Mouse (Mus musculus): Measurements from ENCODE around the gene Akip1. TPM values are rescaled to one million over a fixed set of nuclear protein-coding genes. Genes with fewer than 3 reads are reported as not detected.

Akip1 gene
- polyA plus RNA-seq, 1 experiment from 2014 or later: 39.3 TPM

DNA sequence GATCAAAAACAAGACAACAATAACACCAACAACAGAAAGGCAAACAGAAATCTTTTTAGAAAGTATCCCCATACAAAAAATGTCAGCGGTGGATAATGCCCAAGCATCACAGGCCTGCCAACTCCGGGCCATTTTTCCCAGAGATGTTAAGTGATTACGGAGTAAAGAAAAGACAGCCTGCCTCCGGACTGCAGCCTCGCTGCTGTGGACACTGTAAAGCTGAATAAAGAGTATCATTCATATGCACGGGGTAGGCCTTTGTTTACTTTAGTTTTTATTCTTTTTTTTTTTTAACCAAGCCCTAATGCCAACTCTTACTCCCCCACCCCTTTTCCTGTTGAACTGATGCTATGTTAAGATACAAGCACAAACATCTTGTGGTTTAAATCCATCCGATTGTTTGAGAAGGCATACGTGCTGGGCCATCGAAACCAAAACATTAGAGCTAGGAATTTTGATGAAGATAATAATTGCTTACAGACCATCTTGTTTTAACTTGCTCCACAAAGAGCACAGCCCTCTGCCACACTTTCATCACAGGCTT lies 16.8 kb upstream of the Akip1 start:
- no peak overlapping the region for H3K9ac ChIP-seq
- H3K27ac ChIP-seq: peak overlapping the region; percentile 60
- peaks cover 26% of the 10 kb centered on the region for H3K4me1 ChIP-seq
- H3K27me3 ChIP-seq: no peaks in the 10 kb centered on the region
- no peak overlapping the region for H3K4me3 ChIP-seq
- 13% methylated on average over 9 of the region's 9 CpGs for WGBS
- H3K36me3 ChIP-seq: no peaks in the 10 kb centered on the region
- ATAC-seq (ENCODE audit: borderline replicate concordance, extremely low read depth, low FRiP score, low TSS enrichment): no peak
- H3K4me2 ChIP-seq: 0 out of 2 replicates have a peak overlapping the region, but pooled peaks have one; percentile 16
- H3K9me3 ChIP-seq: no peaks in the 10 kb centered on the region

DNA sequence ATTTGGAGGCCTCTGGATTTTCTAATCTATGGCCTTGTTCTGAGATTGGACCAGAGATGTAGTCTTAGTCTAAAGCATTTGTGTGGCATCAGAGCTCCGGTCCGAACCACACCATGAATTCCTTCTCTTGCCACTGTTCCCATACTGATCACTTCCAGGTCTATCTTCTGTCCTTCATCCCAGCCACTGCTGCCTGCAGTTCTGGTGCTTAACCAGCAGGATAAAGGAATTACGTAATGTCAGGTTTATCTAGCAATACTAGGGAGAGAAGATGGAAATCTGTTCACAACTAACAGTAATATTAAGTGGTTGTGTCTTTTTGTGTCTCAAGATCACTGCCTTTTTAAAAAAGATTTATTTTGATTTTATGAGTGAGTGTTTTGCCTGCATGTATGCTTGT lies 13.4 kb upstream of the Akip1 start:
- Histone ChIP-seq H3K9me3 (no peaks in the 10 kb centered on the region), H3K27me3 (no peaks in the 10 kb centered on the region), H3K9ac (no peak overlapping the region), H3K27ac (no peak overlapping the region), H3K4me2 (no peak overlapping the region), H3K4me1 (peaks cover 26% of the 10 kb centered on the region), H3K4me3 (no peak overlapping the region), H3K36me3 (no peaks in the 10 kb centered on the region)
- no peak for ATAC-seq (ENCODE audit: borderline replicate concordance, extremely low read depth, low FRiP score, low TSS enrichment)
- 88% methylated on average over 3 of the region's 3 CpGs for WGBS

DNA sequence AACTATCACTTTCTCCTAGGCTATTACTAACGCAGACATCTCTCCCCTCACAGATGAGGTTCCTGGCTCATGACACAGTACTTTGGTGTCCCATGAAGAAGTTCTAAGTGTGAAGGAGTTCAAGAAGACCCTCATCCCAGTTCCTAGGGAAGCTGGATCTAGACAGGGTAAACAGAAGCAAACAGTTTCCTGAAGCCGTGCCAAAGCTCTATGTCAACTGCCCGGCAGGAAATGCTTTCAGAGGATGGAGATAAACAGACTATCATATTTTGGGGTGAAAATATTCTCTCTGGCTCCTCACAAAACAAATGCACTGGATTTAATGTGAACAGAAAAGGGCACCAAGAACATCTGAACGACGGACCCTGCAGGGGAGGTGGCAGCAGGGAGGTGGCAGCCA lies 12.5 kb upstream of the Akip1 start:
- no peak overlapping the region for H3K4me2 ChIP-seq
- WGBS: 37% methylated on average over 5 of the region's 5 CpGs
- no peak overlapping the region for H3K4me3 ChIP-seq
- H3K36me3 ChIP-seq: no peaks in the 10 kb centered on the region
- H3K9ac ChIP-seq: no peak overlapping the region
- no peaks in the 10 kb centered on the region for H3K9me3 ChIP-seq
- no peaks in the 10 kb centered on the region for H3K27me3 ChIP-seq
- peaks cover 25% of the 10 kb centered on the region for H3K4me1 ChIP-seq
- ATAC-seq (ENCODE audit: borderline replicate concordance, extremely low read depth, low FRiP score, low TSS enrichment): peak; percentile 17; the same call in 1 of the 2 replicates
- peak overlapping the region; percentile 70 for H3K27ac ChIP-seq

DNA sequence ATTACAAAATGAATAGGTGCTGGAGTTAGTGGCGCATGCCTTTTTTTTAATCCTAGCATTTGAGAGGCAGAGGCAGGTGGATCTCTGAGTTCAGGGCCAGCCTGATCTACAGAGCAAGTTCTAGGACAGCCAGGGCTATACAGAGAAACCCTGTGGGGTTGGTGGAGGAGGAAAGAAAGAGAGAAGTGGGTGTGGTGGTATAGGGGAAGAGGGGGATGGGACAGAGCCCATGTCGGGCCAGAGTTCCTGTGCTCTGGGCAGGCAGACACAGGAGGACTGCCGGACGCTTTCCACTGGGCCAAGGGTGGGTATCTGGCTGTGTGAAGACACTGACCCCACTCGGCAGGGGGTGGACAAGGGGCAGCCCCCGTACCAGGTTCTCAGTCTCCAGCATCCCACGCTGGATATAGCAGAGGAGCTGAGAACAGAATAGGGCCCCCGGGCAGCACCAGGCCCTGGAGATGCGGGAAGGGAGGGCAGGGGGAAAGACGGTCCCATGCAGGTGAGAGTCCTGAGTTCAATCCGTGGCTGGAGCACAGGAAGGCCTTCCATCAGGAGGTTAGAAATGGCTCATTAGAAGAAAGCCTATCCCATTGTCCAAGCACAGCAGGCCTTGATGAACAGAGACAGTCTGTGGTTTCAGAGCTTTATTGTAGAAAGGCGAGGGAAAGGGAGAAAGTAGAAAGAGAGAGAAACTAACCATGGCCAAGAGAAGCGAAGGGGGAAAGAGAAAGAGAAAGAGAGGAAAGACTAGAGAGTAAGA lies 8.7 kb upstream of the Akip1 start:
- ATAC-seq (ENCODE audit: borderline replicate concordance, extremely low read depth, low FRiP score, low TSS enrichment): no peak
- WGBS: 87% methylated on average over 13 of the region's 13 CpGs
- H3K36me3 ChIP-seq: no peaks in the 10 kb centered on the region
- H3K27me3 ChIP-seq: no peaks in the 10 kb centered on the region
- H3K4me2 ChIP-seq: no peak overlapping the region
- H3K4me1 ChIP-seq: peaks cover 10% of the 10 kb centered on the region
- no peak overlapping the region for H3K4me3 ChIP-seq
- H3K9ac ChIP-seq: no peak overlapping the region
- H3K9me3 ChIP-seq: no peaks in the 10 kb centered on the region
- no peak overlapping the region for H3K27ac ChIP-seq

DNA sequence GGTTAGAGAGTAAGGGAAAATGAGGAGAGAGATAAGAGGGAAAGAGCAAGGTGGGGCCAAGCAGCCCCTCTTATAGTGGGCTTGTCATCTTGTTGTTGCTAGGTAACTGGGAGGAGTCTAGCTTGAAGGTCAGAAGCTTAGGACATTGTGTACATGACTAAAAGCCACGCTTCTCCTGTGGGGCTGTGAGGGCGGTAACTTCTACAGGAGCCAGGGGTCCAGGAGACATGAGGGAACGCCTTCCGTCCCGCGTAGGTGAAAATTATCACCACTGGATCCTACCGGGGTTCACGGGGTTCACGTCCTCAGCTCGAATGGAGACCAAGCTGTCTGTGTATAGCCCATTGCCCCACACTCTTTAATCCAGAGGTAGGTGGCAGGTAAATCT lies 8.2 kb upstream of the Akip1 start:
- H3K9me3 ChIP-seq: no peaks in the 10 kb centered on the region
- H3K4me1 ChIP-seq: peaks cover 9% of the 10 kb centered on the region
- no peak overlapping the region for H3K9ac ChIP-seq
- H3K27ac ChIP-seq: no peak overlapping the region
- no peaks in the 10 kb centered on the region for H3K36me3 ChIP-seq
- H3K4me3 ChIP-seq: no peak overlapping the region
- H3K4me2 ChIP-seq: no peak overlapping the region
- WGBS: 85% methylated on average over 10 of the region's 10 CpGs
- no peaks in the 10 kb centered on the region for H3K27me3 ChIP-seq
- no peak for ATAC-seq (ENCODE audit: borderline replicate concordance, extremely low read depth, low FRiP score, low TSS enrichment)

DNA sequence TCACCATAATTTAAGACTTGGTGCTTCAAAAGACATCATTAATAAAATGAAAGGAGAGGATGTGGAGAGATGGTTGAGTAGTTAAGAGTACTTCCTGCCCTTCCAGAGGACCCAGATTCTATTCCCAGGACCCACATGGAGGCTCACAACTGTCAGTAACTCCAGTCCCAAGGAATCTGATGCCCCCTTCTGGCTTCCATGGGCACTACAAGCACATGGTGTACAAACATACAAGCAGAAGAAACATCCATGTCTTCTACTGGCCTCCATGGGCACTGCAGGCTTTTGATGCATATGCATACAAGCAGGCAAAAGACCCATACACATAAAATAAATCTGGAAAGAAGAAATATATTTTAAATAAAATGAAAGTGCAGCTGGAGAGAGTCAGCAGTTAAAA lies 3.3 kb upstream of the Akip1 start:
- H3K9ac ChIP-seq: no peak overlapping the region
- ATAC-seq (ENCODE audit: borderline replicate concordance, extremely low read depth, low FRiP score, low TSS enrichment): no peak
- H3K27me3 ChIP-seq: no peaks in the 10 kb centered on the region
- H3K4me1 ChIP-seq: peaks cover 10% of the 10 kb centered on the region
- no peaks in the 10 kb centered on the region for H3K9me3 ChIP-seq
- no peaks in the 10 kb centered on the region for H3K36me3 ChIP-seq
- H3K4me3 ChIP-seq: no peak overlapping the region
- H3K27ac ChIP-seq: no peak overlapping the region
- no peak overlapping the region for H3K4me2 ChIP-seq

DNA sequence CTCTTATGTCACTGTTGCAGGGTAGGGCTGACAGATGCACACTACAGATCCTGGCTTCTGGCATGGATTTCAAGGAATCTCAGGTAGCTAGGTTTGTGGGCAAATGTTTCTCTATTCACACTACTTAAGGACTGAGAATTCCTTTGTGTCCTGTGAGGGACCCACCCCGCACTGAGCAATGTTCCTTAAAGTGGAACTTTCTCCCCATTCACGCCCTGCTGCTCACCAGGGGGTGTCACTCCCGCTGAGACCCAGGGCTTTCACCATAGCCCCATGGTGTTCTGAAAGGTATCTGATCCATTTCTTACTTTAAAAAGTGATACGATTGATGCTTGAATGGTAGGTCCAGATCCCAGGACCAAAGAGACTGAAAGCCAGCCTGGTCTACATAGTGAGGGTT lies 769 bp upstream of the Akip1 start:
- Histone ChIP-seq H3K27ac (no peak overlapping the region), H3K9ac (no peak overlapping the region)

DNA sequence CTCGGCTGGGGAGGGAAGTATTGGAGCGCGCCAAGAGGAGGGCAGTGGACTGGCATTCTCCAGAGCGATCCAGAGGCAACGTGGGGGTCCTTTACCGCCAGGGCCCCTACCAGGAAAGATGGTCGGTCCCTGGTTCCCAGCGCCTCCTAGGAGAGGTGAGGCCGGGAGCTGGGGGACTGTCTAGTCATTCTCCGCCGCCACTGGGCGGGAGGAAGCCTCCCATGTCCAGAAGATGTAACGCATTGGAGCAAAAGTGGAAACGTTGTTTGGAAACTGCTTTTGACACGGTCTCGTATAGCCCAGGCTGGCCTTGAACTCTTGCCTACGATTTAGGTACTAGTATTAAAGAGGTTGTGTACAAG lies 507 bp downstream of the Akip1 start:
- Histone ChIP-seq H3K4me3 (peak overlapping the region; percentile 67), H3K27ac (peak overlapping the region; percentile 84), H3K27me3 (no peaks in the 10 kb centered on the region), H3K9ac (peak overlapping the region; percentile 66), H3K4me1 (peaks cover 26% of the 10 kb centered on the region), H3K36me3 (no peaks in the 10 kb centered on the region), H3K4me2 (peak overlapping the region; percentile 76), H3K9me3 (no peaks in the 10 kb centered on the region)
- 2% methylated on average over 17 of the region's 17 CpGs for WGBS
- ATAC-seq (ENCODE audit: borderline replicate concordance, extremely low read depth, low FRiP score, low TSS enrichment): no peak; the same call in 1 of the 2 replicates

More for the DNA sequence above, 769 bp upstream of the Akip1 start:
- ATAC-seq (ENCODE audit: borderline replicate concordance, extremely low read depth, low FRiP score, low TSS enrichment): no peak
- H3K4me2 ChIP-seq: peak overlapping the region; percentile 76
- peaks cover 18% of the 10 kb centered on the region for H3K4me1 ChIP-seq
- peak overlapping the region; percentile 67; the same call in 1 of the 2 replicates for H3K4me3 ChIP-seq
- 37% methylated on average over 4 of the region's 4 CpGs for WGBS
- H3K36me3 ChIP-seq: no peaks in the 10 kb centered on the region
- H3K27me3 ChIP-seq: no peaks in the 10 kb centered on the region
- H3K9me3 ChIP-seq: no peaks in the 10 kb centered on the region

DNA sequence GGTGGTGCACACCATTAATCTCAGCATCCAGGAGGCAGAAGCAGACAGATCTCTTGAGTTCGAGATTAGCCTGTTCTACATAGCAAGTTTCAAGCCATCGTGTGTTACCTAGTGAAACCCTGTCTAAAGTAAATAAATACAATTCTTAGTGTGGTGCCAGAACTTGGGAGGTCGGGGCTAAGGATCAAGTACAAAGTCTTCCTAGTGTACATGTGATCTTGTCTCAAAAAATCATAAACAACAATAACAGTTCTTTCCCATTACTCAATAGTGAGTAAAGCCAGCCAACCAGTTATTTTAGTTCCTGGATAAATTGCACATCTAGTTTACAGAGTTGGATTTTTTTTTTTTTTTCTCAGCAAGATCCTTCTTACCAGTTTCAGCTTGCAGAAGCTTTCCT lies 971 bp downstream of the Akip1 start:
- no peak for ATAC-seq (ENCODE audit: borderline replicate concordance, extremely low read depth, low FRiP score, low TSS enrichment)
- Histone ChIP-seq H3K4me1 (peaks cover 29% of the 10 kb centered on the region), H3K27me3 (no peaks in the 10 kb centered on the region), H3K27ac (no peak overlapping the region; the same call in 1 of the 2 replicates), H3K4me2 (peak overlapping the region; percentile 76), H3K9me3 (no peaks in the 10 kb centered on the region), H3K36me3 (no peaks in the 10 kb centered on the region), H3K9ac (0 out of 2 replicates have a peak overlapping the region, but pooled peaks have one; percentile 66), H3K4me3 (peak overlapping the region; percentile 67)
- WGBS: 33% methylated on average over 3 of the region's 3 CpGs

DNA sequence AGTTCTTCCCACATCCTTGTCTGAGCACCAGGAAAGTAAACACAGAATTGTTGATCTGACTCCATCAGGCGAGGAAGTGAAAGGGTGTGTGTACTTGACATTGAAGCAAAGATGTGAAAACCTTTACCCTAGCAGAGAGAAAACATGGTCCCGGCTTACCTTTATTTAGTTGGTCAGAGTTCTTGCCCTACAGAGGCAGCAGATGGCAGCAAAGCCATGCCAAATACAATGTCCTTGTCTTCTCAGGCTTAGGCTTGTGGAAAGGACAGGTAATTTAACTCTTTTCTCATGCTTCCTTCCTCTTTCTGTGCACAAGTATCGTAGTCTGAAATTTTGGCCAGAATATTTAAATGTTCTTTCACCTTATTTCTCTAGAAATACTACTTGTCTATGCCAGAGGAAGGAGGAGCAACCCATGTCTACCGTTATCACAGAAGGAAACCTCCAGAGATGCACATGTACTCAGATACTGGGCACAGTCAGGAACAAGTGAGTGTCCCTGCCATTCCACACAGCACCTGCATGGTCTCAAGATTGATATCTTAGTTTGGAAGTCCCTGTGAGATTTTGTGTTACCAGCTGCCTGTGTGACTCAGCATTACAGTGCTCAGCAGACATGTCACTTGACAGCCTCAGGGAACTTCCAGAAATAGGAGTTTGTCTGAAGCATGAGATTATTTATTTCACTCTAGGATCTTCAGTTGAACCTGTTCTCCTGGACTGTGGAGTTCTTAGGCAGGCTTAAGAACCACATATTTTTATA lies 3.7 kb downstream of the Akip1 start:
- H3K27me3 ChIP-seq: no peaks in the 10 kb centered on the region
- H3K4me2 ChIP-seq: no peak overlapping the region
- peaks cover 37% of the 10 kb centered on the region for H3K4me1 ChIP-seq
- H3K27ac ChIP-seq: no peak overlapping the region
- peaks cover 17% of the 10 kb centered on the region for H3K36me3 ChIP-seq
- no peak overlapping the region for H3K4me3 ChIP-seq
- no peak overlapping the region for H3K9ac ChIP-seq
- H3K9me3 ChIP-seq: no peaks in the 10 kb centered on the region
- WGBS: 35% methylated on average over 4 of the region's 4 CpGs
- no peak for ATAC-seq (ENCODE audit: borderline replicate concordance, extremely low read depth, low FRiP score, low TSS enrichment)

DNA sequence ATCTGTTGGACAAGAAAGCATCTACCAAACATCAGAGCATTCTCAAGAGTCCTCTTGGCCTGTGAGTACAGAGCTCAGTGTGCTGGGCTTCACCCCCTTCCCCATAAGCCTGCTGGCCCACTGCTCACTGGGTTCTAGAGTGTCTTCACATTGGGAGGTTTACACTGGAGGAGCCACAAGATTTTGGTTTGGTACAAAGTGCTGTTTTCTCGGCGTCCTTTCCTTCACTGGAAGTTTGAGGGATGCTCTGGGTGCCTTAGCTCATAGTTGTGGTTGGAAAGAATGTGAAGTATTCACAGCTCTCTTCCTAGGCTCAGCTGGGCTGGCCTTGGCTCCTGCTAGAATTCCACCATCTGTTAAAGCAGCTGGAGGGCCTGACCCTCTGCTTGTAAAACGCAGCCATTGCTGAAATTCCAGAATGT lies 5.5 kb downstream of the Akip1 start:
- WGBS: 4% methylated on average over 3 of the region's 3 CpGs

DNA sequence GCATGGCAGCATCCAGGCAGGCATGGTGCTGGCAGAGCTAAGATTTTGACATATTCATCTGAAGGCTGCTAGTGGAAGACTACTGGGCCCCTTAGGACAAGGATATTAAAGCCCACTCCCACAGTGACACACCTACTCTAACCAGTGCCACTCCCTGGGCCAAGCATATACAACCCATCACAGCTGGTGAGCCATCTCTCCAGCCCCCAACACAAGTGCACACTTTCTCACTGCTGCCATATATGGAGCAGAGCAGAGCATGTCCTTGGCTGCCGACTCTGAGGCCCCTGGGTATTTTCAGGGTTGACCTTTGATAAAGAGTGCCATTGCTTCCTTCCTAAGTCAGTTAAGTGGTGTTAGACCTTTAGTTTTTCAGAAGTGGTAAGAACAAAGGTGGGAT lies 6.6 kb downstream of the Akip1 start:
- no peaks in the 10 kb centered on the region for H3K9me3 ChIP-seq
- no peak overlapping the region for H3K4me3 ChIP-seq
- peaks cover 23% of the 10 kb centered on the region for H3K36me3 ChIP-seq
- H3K27ac ChIP-seq: peak overlapping the region; percentile 80
- H3K9ac ChIP-seq: no peak overlapping the region
- H3K27me3 ChIP-seq: no peaks in the 10 kb centered on the region
- peaks cover 27% of the 10 kb centered on the region for H3K4me1 ChIP-seq
- H3K4me2 ChIP-seq: no peak overlapping the region
- 48% methylated on average over 1 of the region's 1 CpGs for WGBS
- no peak for ATAC-seq (ENCODE audit: borderline replicate concordance, extremely low read depth, low FRiP score, low TSS enrichment)

More for the DNA sequence above, 5.5 kb downstream of the Akip1 start:
- H3K9ac ChIP-seq: no peak overlapping the region
- no peaks in the 10 kb centered on the region for H3K9me3 ChIP-seq
- ATAC-seq (ENCODE audit: borderline replicate concordance, extremely low read depth, low FRiP score, low TSS enrichment): peak; percentile 82
- H3K36me3 ChIP-seq: peaks cover 23% of the 10 kb centered on the region
- H3K27me3 ChIP-seq: no peaks in the 10 kb centered on the region
- H3K4me3 ChIP-seq: no peak overlapping the region
- peak overlapping the region; percentile 80 for H3K27ac ChIP-seq
- peaks cover 31% of the 10 kb centered on the region for H3K4me1 ChIP-seq
- no peak overlapping the region for H3K4me2 ChIP-seq
